Mouse (Mus musculus) cerebellum, postnatal 25 days (tissue): ENCODE measurements at regions not wholly inside any gene's neighbourhood (a gene's known extent, or its start where the extent isn't known, plus 50 kb on each side); places are given as distances from the start of the nearest gene placed in this dataset.

ENCODE experiments used
- DNase-seq, 2 experiments: peaks; one replicate each; pipeline ENCODE4 v3.0.0; 2021; ENCODE audit warnings: mixed read lengths in 2 of 2

GRCm38 (mm10) chr17:68916531-68916930 lies 90.1 kb downstream of the Tmem200c start:
- no peak for DNase-seq

GRCm38 (mm10) chr17:68918228-68918627 lies 91.8 kb downstream of the Tmem200c start:
- DNase-seq: no peak

GRCm38 (mm10) chr17:68923271-68923670 lies 96.8 kb downstream of the Tmem200c start:
- no peak for DNase-seq

DNA sequence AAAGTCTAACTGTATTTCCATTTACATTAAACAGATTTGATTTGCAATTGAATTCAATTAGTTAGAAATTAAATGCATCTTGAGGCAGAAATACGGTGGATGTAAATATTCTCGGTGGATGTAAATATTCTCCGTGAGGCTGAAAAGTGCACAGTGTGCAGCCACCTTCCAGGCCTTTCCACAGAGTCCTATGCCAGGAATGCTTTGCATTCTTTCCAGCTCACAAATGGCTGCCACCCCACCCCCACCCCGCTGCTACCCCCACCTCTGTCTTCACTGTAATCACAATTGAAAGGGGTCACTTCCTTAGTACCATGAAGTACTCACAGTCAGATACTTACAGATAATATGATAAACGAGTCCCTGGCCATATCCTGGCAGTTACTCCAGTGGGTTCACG lies 101.0 kb downstream of the Tmem200c start:
- no peak for DNase-seq

DNA sequence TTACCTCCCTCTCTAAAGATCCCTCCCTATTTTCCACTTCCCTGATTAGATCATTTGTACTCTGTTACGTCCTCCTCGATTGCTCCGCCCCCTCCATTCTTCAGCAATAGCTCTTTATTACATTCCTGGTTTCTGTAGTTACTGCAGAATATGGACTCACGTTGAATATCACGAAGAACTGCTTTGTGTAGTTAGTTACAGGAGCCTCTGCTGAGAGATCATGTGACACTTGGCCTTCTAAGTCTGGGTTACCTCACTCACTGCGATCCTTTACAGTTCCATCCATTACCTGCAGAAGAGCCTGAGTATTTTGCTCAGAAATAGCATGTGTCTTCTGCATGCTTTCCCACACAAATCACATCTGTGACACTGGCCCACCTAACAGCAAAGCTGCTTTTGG lies 102.3 kb downstream of the Tmem200c start:
- no peak for DNase-seq

DNA sequence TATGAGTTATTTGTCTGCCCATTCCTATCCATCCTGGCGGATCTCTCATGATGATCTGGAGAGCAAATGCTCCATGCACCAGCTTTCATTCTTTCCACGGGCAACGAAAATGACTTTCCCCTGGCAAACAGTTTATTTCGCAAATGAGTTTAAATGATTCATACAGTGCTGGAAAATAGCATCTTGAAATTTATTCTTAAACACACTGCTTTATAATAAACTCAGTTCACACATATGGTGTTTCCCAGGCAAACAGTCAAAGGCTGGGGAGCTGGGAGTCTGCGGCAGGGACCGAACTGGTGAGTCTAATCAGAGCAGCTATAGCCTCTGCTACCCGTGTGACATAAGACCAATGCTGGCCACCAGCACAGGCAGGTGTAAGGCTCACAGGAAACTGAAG lies 106.8 kb downstream of the Tmem200c start:
- no peak for DNase-seq

DNA sequence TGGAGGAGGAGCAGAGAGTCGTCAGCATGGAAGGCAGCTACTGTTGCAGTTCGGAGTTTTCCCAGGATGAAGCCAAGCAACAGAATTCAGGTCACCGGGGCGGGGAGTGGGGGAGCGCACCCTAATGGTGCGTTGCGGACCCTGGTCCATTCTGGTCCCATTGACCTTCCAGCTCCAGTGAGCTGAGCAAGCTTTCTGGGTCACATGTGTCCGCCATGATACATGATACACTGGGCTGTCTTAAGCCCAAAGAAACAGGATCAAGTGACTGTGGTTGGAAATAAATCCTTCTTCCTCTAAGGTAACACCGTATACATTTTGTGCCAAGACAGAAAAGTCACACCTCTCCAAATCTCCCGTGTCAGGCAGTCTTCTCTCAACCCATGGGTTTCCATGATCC lies 107.6 kb downstream of the Tmem200c start:
- DNase-seq: no peak

DNA sequence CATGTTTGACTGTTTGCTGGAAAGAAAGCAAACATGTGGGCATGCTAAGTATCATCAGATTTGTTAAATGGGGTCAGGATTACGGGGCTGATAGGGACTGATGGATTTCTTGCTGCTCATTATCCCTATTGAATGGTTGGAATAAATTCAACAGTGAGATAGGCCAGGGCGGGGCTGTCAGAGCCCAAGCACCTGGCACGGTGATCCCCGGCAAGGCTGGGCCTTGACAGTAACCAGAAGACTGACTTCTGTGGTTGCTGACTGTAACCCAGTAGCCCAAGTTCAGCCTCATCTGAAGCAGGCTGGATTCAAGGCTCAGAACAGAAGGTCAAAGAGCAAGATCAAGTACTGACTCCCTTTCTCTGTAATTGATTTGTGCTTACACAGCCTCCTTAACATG lies 109.6 kb downstream of the Tmem200c start:
- DNase-seq: no peak

GRCm38 (mm10) chr17:68956275-68956674 lies 119.2 kb upstream of the Epb41l3 start:
- DNase-seq: no peak

GRCm38 (mm10) chr17:68961160-68961559 lies 114.3 kb upstream of the Epb41l3 start:
- no peak for DNase-seq

- no peak for DNase-seq
Observed at GRCm38 (mm10) chr17:68975606-68976005, 99.9 kb upstream of the Epb41l3 start.

- DNase-seq: peak; percentile 15 to 30
Observed at GRCm38 (mm10) chr17:68978151-68978550, 97.3 kb upstream of the Epb41l3 start.

DNA sequence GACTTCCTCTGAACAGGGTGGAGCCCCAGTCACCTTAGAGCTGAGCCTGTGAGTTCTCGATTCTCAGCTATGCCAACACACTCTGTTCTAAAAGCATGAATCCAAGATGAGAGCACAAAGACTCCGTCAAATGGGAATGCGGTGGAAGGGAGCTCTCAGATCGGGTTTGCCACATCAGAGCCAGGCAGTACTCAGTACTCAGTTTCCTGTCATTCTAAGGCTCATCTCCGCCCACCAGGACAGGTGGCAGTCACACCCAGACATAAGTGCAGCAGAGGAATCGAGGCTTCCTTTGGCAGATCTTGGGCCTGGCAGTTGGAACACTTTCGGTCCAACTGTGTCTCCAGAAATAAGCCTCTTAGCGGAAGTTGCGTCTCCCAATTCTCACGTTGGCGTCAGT lies 94.4 kb upstream of the Epb41l3 start:
- DNase-seq: peak; percentile 15 to 18

GRCm38 (mm10) chr17:68982094-68982493 lies 93.4 kb upstream of the Epb41l3 start:
- DNase-seq: no peak

GRCm38 (mm10) chr17:68999913-69000312 lies 75.6 kb upstream of the Epb41l3 start:
- peak in 1 of 2 experiments; percentile 22 for DNase-seq

DNA sequence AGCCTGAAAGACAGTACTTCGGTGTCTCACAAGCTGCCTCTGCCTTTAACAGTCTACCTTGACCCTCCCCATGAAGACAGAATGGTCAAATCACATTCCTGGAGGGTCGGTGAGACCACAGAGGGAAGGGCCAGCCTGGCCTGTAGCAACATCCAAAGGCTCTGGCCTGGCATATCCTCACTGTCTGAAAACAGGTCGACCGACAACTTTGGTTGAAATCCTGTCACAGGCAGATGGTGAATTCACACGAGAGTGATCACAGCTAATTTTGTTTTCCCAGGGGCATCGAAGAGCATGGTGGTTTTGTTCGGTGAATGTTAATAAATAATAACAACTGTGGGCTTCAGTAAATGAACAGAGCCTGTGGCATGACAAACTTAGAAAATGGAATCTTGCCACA lies 71.4 kb upstream of the Epb41l3 start:
- DNase-seq: peak; percentile 64 to 69

- peak; percentile 6 to 12 for DNase-seq
Observed at GRCm38 (mm10) chr17:69006272-69006671, 69.2 kb upstream of the Epb41l3 start.
